Mouse (Mus musculus) adrenal gland (tissue): Measurements from ENCODE around the gene Sds.
"Not testable (repeated sequence)": the region's sequence is repeated elsewhere in the genome, so short reads cannot be mapped to it uniquely, and the experiment has no call there.

ENCODE experiments used
- intact Hi-C: fragments of 180-260 bp; cut with DNase I; formaldehyde crosslinking; loops from one replicate; pipeline ENCODE4 v1.15.1; 2025

Gene Sds

DNA sequence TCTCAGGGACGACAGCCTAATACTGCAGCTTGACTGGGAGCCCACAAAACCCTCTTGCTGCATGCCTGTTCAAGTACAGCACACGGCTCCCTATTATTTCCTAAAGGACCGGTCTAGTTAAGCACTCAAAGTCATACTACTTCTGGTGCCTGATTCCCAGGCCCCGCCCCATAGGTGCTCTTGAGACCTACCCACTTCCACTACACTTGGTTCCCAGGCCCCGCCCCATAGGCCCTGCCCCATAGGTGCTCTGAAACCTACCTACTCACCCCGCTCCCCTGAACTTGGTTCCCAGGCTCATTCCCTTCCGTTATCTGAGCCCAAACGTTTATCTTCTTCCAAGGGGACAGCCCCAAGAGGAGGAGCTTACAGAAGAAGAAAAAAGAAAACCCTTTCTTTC, 11.5 kb downstream of the Sds start:
- intact Hi-C loops = no loop called here

DNA sequence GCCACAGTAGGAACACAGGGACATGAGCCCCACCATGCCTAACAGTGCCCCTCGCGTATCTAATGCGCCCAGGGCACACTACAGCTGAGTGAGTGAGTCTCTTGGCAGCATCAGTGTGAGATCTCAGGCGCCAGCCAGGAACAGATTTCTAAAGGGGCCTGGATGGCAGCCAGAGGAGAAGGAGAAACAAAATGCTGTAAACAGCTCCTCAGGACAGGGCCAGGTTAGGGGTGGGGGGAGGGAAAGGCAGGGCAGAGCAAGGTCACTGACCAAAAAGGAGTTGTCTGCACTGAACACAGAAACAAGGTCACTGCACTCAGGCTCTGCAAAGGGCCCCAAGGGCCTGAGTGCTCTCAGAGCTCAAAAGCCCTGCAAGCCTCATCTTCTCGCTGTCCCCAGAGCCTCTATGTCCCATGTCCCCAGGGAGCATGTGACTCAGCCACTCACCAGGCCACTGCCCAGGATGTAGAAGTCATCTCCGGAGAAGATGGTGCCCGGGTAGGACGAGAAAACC, 14.4 kb downstream of the Sds start:
- intact Hi-C loops = no loop called here

DNA sequence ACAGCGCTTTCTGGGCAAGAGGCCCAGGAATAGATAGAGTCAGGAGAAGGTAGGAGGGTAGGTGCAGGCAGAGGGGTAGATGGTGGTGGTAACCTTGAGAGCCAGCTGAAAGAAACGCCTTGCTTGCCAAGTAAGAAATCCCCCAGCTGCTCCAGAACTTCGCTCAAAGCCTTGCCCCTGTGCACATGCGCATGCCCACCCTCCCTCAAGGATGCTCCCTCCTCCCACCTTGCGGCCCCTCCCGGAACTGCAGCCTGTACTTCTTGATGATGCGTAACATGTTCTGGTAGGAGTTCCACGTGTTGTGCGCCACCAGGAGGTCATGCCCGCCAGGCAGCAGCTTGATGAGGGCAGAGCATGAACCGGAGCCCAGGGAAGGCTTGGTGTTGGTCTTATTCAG, 16.1 kb downstream of the Sds start:
- intact Hi-C loops = no loop called here

DNA sequence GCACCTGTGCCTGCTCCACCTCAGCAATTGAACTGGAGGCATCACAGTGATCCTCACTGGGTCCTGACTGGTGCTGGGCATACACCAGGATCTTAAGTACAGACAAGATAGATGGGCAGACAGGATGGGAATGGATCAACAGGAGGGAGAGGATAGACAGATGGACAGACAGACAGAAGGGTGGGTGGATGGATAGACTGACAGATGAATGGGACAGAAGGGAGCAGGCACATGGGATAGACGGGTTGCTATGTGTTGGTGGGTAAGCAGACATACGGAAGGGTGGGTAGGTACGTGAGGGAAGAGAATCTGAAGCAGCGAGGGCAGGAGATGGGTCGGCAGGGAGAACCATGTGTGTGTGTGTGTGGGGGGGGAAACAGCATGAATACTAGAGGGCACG, 17.1 kb downstream of the Sds start:
- intact Hi-C loops = no loop called here

DNA sequence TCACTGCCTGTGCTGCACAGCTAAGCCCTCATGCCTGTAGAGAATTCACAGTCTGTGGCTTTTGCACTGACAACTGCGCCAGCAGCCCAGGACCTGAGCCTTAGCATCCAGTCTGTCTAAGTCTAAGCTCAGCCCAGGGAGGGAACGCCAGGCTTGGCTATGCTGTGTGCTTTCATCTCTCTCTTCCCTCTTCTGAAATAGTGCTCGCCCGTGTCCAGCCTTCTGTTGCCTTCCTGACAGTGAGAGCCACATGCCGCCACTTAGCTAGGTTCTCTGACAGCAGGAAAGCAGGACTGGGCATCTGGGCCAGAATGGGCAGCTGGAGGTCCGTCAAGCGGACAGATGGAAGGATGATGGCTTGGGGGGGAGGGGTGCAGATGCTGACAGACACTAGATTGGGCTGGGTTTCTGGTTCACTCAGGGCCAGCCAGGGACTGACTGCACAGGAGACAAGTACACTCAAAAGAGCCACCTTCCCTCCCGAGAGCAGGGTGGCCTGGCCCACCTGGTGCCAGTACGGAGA, 17.6 kb downstream of the Sds start:
- intact Hi-C loops = no loop called here

DNA sequence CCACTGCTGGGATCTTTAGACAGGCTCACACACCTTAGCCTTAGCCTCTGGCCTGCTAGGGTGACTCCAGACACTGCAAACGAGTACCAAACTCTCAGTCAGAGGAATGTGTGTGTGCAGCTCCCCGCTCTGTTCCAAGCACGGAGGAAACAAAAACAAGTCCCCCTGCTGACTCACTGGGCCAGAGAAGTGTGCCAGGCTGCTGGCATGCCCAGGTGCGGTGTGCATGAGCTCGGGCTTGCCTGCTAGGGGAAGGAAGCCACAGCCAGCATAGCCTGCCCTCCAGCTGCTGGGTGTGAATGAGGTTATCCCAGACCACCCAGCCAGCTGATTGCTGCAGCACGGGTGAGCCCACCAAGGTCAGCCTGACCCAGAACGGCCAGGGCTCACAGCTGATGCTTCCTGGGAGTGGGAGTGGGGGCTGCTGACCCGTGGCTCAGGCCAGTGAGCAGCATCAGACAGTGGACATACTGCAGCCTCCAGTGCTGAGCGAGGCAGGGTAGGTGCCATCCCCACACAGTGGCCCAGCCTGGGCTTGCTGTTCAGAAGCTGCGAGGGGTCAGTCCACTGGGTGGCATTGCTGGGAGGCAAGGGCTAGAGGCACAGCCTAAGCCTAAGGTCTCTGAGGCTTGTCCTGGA, 18.9 kb downstream of the Sds start:
- intact Hi-C loops = no loop called here

DNA sequence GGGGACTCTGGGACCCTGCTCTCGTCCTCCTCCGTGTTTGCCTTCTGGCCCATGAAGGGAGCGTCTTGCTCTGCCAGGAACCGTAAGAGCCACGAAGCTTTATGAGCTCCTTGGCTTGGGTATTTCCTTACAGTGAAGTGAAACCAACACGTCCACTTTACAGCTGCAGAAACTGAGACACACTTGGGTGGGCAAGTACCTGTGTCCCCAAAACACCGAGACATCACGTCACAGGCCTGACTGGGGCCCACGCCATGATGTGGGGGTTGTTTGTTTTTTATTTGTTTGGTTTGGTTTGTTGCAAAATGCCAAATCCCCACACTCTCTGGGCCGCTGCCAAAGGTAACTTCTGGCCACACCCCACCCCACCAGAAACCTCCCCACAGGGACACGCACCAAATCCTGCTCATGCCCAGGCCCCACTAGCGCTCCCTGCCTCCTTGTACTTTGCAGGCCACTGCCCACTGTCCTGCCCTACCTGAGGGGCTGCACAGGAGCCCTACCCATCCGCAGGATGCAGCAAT, 19.4 kb downstream of the Sds start:
- intact Hi-C loops = no loop called here

DNA sequence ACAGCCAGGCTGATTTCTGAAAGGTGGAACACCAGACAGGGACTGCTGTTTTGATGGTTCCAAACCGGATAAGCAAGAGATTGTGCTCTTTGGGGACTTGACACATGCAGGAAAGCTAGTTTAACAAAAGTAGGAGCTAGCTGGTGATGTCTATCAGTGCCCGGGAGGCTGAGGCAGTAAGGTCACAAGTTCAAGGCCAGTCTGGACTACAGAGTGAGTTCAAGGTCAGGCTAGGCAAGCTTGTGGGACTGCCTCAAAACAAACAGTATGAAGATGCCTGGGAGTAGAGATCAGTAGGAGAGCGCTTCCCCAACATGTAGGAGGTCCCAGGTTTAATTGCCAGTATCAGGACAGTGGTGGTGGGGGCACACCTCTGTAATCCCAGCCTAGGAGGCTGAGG, 20.7 kb downstream of the Sds start:
- intact Hi-C loops = no loop called here

DNA sequence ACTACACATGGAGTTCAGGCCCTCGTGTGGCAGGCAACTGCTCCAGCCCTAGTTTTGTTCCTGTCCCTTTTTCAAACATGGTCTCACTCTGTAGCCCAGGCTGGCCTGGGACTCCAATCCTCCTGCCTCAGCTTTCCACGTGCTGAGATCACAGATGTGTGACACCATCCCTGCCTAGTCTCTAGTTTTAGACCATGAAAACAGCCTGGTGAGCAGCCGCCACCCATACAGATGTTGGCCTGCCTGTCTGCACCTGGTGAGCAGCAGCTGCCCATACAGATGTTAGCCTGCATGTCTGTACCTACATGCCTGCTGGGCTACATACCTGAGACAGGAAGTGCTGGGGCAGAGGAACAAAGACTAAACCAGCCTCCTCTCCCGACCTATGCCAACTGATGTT, 22.9 kb downstream of the Sds start:
- intact Hi-C loops = no loop called here

DNA sequence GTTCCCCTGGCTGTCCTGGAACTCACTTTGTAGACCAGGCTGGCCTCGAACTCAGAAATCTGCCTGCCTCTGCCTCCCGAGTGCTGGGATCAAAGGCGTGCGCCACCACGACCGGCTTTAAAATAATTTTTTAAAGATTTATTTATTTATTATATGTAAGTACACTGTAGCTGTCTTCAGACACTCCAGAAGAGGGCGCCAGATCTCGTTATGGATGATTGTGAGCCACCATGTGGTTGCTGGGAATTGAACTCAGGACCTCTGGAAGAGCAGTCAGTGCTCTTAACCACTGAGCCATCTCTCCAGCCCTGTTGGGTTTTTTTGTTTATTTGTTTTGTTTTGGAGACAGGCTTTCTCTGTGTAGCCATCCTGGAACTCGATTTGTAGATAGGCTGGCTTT, 24.3 kb downstream of the Sds start:
- intact Hi-C loops = not testable (repeated sequence)

DNA sequence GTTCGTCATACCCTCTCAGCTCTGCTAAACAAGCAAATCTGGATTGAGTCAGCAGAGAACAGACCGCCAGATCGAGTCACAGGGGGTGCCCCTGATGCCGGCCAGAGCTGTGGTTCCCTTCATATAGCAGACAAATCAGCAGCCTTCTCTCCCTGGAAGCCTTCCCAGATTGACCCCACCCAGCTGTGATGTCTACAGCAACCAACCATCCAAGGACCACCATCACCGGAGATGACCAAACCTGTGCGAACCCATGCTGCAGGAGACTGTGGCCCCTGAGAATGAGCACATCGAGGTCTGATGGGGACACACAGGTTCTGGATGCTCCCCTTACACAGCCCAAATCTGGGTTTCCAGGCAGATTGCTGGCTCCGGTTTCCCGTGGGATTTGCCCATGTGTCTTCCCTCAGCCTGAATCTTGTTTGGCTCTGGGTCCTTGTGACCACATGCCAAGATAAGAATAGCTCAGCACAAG, 25.9 kb downstream of the Sds start:
- intact Hi-C loops = no loop called here

DNA sequence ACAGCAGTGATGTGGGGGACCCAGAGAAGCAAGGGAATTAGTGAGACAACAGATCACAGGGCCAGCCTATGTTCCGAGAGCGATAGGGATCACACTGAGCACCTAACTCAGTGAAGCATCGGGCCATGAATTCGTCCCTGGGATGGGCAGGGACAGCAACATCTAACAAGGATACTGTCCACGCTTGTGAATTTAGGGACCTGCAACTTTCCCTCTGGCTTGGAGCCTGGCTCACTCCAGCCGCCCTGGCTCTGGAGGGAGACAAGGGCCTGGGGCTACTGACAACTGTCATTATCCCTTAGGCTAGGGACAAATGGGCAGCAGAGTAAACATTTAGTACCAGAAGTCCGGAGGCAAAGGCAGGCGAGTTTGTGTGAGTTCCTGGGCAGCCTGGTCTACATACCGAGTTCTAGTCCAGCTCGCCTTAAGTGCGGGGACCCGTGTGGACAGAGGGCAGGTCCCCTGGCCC, 26.4 kb downstream of the Sds start:
- intact Hi-C loops = no loop called here

DNA sequence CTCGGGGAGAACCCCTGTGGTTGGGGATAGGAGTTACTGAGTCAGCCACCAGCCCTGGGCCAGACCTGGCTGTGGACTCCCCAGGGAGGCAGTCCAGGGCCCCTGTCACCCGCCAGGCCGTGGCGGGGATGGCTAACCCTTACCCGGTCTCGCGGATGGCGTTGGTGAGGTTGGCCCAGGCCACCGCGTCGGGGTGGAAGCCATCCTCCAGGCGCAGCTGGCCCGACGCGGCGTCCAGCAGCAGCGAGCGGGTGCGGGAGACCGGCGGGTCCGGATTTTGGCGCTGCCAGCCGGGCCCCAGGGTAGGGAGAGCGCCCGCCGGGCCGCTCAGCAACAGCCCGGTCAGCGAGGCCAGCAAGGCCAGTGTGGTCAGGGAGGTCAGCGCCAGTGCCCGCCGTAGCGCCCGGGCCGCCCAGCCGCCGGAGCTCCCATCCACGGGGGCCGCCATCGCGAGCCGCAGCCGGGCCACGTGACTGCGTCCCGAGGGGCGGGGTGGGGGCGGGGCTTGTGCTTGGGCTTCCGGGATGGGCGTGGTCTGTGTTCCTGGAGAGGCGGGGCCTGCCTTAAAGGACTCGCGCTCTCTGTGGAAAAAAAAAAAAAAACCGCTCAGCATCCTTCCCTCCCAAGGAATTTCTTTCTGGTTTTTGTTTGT, 26.9 kb downstream of the Sds start, which contains the start of gene Plbd2:
Gene Plbd2, minus strand, starts transcription at position 482 of the 652 bp plus-strand sequence.
- intact Hi-C loops = no loop called here

DNA sequence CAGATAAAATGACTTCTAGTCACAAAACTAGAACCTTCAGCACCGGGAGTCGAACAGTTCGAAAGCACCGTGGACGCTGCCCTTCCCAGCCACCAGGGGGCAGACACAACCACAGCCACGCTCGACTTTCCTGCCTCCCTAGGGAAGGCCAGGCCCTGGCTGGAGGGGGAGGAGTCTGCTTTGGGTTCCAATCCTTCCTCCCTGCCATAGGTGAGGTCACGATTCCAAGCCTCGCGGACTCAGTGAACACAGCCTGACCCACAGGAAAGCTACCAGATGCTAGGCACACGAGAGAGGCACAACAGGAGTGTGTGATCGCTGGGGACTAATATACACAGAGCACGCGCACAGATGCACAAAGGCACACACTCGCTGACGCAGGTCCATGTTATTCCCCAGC, 29.0 kb downstream of the Sds start:
- intact Hi-C loops = loop anchor here (2.0 kb wide), 1 partner anchor 99 kb away; no protein-coding TSS in a partner anchor

DNA sequence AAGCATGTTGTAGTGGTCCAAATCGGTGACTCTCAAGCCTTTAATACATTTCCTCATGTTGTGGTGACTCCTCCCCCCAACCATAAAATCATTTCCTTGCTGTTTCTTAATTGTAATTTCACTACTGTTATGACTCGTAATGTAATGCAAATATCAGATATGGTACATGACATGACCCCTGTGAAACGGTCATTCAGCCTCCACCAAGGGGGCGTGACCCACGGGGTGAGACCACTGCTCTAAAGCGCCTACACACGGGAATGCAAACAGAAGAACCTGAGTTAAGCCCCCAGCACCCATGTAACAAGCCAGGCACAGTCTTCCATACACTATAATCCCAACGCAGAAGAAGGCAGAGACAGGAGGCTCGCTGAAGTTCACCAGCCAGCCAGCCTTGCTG, 29.5 kb downstream of the Sds start:
- intact Hi-C loops = loop anchor here (2.0 kb wide), 1 partner anchor 99 kb away; no protein-coding TSS in a partner anchor

DNA sequence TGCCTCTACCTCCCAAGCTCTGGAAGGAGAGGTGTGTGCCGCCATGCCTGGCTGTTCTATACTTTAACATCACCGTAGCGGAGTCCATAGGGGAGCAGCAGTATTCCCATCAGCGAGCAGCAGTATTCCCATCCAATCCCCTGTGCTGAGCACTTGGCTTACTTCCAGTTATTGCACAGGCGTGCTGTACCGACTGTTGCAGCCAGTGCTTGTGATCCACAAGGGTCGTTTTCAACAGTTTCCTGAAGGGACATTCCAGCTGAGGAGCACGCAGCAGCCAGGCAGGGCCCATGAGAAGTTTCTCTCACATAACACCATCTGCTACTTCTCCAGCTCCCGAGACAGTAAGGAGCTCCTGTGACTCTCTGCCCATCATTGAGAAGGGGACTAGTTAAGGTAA, 30.2 kb downstream of the Sds start:
- intact Hi-C loops = no loop called here

DNA sequence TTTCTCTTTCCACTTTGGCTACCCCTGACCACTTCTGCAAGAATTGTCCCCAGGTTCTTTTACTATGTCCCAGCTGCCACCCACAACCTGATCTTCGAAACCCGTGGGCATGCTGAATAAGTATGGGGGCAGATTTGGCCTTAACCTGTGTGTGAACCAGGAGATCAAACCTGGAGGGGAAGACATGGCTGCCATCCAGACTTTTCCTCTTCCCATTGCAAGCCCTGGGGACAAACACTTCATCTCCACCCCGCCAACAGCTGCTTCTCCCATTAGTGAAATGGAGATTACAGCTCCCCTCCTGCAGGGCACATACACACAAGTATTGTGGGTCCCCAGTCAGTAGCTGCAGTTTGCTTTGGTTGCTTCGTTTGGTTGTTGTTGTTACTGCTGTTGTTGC, 31.0 kb downstream of the Sds start:
- intact Hi-C loops = no loop called here

DNA sequence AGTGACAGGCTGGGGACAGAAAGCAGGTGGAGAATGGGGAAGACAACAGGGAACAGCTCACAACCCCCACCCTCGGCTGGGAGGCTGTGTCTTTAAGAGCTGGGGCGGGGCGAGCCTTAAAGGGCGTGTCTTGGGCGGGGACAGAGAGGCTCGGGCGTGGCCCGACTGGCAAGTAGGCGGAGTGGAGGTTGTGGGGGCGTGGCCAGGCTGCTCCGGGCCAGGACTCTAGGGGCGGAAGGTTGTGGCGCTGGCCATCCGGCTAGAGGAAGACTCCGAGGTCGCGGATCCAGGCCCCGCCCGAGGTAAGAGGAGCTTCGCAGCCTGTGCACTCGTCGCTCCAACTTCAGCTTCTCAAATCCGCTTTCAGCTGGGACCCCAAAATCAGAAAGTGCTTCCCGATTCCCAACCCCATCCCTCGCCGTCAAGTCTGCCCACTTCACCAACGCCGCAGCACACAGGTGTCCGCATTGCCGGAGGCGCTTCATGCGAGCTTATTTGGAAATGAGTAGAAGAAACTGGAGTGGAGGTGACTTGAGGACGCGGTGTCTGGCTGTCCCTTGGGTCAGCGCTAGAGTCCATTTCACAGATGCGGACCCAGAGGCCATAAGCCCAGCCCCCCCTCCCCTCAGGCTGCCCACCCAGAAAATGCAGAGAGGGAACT, 34.8 kb downstream of the Sds start, which contains the start of gene Slc8b1:
Gene Slc8b1, plus strand, starts transcription at position 187 of the 661 bp plus-strand sequence.
- intact Hi-C loops = no loop called here

DNA sequence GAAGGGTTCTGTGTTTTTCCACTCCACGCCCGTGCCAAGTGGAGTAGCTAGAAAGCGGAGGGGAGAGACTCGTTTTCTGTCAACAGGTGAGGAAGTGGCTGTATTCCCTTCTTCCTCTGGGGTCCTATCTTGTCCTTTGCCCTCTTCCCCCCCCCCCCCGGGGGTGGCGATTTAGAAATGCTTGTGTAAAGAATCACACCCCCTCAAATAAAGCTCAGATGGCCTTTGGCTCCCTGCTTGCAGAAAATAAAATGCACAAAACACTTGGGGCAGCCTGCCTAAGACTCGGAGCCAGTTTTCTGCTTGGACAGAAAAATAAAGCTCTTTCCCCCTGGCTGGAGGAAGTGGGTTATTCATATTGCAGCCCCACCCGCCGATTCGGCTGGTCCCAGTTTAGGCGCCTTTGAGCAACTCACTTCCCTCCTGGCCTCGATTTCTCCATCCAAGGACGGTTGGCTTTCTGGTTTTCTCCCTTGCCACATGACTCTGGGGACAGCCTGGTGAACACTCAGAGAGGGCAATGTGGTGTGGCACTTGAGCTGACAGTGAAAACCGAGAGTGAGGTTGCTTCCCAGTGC, 35.4 kb downstream of the Sds start:
- intact Hi-C loops = no loop called here

DNA sequence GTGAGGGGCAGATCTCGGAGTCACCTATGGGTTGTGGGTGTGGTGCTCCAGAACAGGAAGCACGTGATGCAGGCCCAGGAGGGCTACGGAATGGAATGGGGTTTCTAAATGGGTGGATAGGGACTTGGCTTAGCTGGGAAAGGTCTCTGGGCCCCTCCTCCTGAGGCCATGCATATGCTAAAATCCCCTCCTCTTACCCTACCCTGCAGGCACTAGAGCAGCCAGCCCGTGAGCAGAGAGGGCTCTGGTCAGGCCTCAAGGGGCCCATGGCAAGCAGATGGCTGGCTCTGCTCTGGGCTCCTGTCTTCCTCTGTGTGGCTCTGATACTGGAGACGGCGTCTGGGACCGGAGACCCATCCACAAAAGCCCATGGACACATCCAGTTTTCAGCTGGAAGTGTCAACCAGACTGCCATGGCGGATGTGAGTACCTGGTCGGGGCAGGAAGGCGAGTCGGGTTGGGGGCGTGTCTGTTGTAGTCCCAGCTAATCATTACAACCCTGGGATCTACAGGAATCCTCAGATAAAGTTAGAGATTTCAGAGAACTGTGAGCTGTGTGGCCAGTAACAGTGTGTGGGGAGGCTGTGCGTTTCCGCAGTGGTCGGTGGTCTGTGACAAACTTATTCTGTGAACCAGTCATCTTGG, 36.7 kb downstream of the Sds start:
- intact Hi-C loops = no loop called here
